Mouse (Mus musculus): Measurements from ENCODE around the gene B4galnt1. TPM values are rescaled to one million over a fixed set of nuclear protein-coding genes. Genes with fewer than 3 reads are reported as not detected.

B4galnt1 gene
- polyA plus RNA-seq, 2 experiments, result 11.8 to 12.1 TPM

DNA sequence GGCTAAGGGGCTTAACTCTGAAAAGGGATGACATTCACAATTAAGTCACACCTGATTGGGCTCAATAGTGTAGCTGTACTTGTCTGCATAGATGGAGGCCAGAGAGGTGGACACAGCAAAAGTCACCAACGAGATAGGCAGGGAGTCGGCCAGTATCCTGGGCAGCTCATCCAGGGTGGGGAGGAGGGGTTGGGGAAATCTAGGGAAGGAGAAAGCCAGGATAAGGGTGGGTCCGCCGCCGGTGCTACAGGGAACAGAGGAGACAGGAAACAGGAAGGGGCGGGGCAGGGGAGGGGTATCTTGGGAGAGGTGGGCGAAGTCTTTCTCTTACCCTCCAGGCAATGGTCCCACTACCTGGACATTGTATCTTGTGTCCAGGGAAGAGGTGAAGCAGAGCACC, 11.7 kb downstream of the B4galnt1 start:
- Histone ChIP-seq H3K9me3 (ENCODE audit: control insufficient read depth, low read length) (no peaks in the 10 kb centered on the region), H3K36me3 (ENCODE audit: control insufficient read depth, insufficient read depth, low read length) (peaks cover 2% of the 10 kb centered on the region; the same call in 1 of the 2 replicates), H3K9ac (ENCODE audit: low read depth, low read length, severe bottlenecking) (no peak overlapping the region), H3K4me2 (replicated peaks; ENCODE audit: low read depth, low read length, severe bottlenecking) (no peak overlapping the region), H3K27me3 (ENCODE audit: control insufficient read depth, insufficient read depth, low read length) (peaks cover 46% of the 10 kb centered on the region), H3K4me3 (replicated peaks; ENCODE audit: low read length) (no peak overlapping the region), H3K27ac (replicated peaks; ENCODE audit: low read depth, low read length) (no peak overlapping the region), H3K4me1 (ENCODE audit: control insufficient read depth, insufficient read depth, low read length) (peaks cover 16% of the 10 kb centered on the region)
- no peak for DNase-seq (ENCODE audit: low spot score)
- 6% methylated on average over 7 of the region's 7 CpGs for WGBS
- ATAC-seq (ENCODE audit: low FRiP score, low read depth), result no peak
- no peak for TF ChIP-seq POLR2A (IDR thresholded peaks at IDR 0.05; ENCODE audit: borderline replicate concordance, extremely low read depth, insufficient read depth, insufficient read length)

DNA sequence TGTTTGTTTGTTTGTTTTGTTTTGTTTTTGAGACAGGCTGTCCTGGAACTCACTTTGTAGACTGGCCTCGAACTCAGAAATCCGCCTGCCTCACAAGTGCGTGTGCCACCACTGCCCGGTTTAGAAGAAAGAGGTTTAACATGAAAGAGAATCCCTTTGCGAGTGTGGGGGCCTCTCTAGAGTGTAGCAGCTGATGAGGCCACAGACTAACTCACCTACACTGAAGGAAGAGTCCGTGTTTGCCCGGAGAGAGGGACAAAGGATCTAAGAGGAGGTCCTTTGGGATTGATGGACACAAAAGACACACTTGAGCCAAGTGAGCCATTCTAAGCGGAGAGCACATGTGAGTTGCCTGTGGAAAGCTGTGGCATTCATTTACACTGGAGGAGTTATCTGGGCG, 12.2 kb downstream of the B4galnt1 start:
- ATAC-seq (ENCODE audit: low FRiP score, low read depth) (no peak), DNase-seq (ENCODE audit: low spot score) (no peak)
- H3K9ac ChIP-seq (ENCODE audit: low read depth, low read length, severe bottlenecking), result no peak overlapping the region
- no peak for TF ChIP-seq POLR2A (IDR thresholded peaks at IDR 0.05; ENCODE audit: borderline replicate concordance, extremely low read depth, insufficient read depth, insufficient read length)
- H3K4me1 ChIP-seq (ENCODE audit: control insufficient read depth, insufficient read depth, low read length), result peaks cover 16% of the 10 kb centered on the region
- H3K27ac ChIP-seq (replicated peaks; ENCODE audit: low read depth, low read length), result no peak overlapping the region
- H3K9me3 ChIP-seq (ENCODE audit: control insufficient read depth, low read length), result no peaks in the 10 kb centered on the region
- WGBS, result 23% methylated on average over 9 of the region's 9 CpGs
- peak overlapping the region; percentile 27; the same call in 1 of the 2 replicates for H3K4me3 ChIP-seq (replicated peaks; ENCODE audit: low read length)
- H3K36me3 ChIP-seq (ENCODE audit: control insufficient read depth, insufficient read depth, low read length), result peaks cover 3% of the 10 kb centered on the region
- H3K27me3 ChIP-seq (ENCODE audit: control insufficient read depth, insufficient read depth, low read length), result peaks cover 46% of the 10 kb centered on the region
- H3K4me2 ChIP-seq (replicated peaks; ENCODE audit: low read depth, low read length, severe bottlenecking), result peak overlapping the region; percentile 49; the same call in 1 of the 2 replicates

DNA sequence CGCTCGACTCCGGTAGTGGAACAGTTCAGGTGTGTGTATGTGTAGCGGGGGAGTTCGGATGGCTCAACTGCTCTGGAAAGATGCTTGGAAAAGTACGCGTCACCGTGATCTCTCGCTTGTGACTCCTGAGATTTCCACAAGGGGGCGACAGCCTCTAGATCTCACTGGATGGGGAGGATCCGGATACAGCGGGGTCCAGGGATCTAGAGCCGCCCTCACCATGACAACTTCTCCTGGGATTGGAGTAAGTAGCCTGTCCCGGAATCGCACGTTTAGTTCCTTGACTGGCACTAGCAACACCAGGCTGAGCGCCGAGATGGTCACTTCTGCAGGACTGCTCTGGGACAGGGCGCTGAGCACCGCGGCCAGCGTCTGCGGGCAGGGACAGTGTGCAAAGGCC, 12.7 kb downstream of the B4galnt1 start:
- no peak overlapping the region for H3K9ac ChIP-seq (ENCODE audit: low read depth, low read length, severe bottlenecking)
- no peak overlapping the region for H3K27ac ChIP-seq (replicated peaks; ENCODE audit: low read depth, low read length)
- H3K36me3 ChIP-seq (ENCODE audit: control insufficient read depth, insufficient read depth, low read length), result peaks cover 7% of the 10 kb centered on the region
- H3K4me1 ChIP-seq (ENCODE audit: control insufficient read depth, insufficient read depth, low read length), result peaks cover 16% of the 10 kb centered on the region
- no peak for TF ChIP-seq POLR2A (IDR thresholded peaks at IDR 0.05; ENCODE audit: borderline replicate concordance, extremely low read depth, insufficient read depth, insufficient read length)
- H3K27me3 ChIP-seq (ENCODE audit: control insufficient read depth, insufficient read depth, low read length), result peaks cover 46% of the 10 kb centered on the region
- H3K9me3 ChIP-seq (ENCODE audit: control insufficient read depth, low read length), result no peaks in the 10 kb centered on the region
- ATAC-seq (ENCODE audit: low FRiP score, low read depth) (peak; percentile 66), DNase-seq (ENCODE audit: low spot score) (peak; percentile 86)
- WGBS, result 2% methylated on average over 23 of the region's 23 CpGs
- peak overlapping the region; percentile 49 for H3K4me2 ChIP-seq (replicated peaks; ENCODE audit: low read depth, low read length, severe bottlenecking)
- H3K4me3 ChIP-seq (replicated peaks; ENCODE audit: low read length), result peak overlapping the region; percentile 27

DNA sequence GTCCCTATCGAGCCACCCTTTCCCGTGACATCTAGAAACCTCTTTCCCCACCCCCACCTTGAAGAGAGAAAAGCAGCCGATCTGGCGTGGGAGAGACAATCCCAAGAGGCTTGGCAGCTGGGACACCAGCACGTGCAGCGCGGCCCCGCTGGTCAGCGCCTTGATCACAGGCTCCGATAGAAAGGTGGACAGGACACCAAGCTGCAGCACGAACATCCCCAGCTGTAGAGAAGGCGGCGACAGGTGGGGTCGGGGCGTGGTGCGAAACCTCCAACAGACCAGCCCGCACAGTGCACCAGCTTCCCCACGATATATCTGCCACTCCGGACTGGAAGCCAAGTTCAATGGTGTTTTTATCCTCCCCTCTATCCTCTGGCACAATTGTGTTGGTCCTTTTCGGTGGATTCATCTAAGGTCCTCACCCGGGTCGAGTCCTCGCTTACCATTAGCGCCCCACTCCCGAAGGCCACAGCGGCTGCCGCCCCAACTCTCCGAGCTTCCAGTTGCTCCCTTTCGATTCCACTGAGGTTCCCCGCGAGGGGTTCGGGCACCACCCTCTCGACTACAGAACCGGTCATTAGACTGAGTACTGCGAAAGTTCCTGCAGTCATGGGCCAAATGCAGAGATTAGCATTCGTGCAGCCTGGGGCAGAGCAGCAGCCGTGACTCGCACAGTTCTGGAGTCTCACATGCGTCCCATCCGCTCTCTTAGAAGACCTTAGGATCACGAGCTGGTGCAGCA, 13.4 kb downstream of the B4galnt1 start:
- Histone ChIP-seq H3K4me2 (replicated peaks; ENCODE audit: low read depth, low read length, severe bottlenecking) (peak overlapping the region; percentile 49), H3K36me3 (ENCODE audit: control insufficient read depth, insufficient read depth, low read length) (peaks cover 15% of the 10 kb centered on the region), H3K9me3 (ENCODE audit: control insufficient read depth, low read length) (no peaks in the 10 kb centered on the region), H3K9ac (ENCODE audit: low read depth, low read length, severe bottlenecking) (no peak overlapping the region), H3K27ac (replicated peaks; ENCODE audit: low read depth, low read length) (no peak overlapping the region), H3K27me3 (ENCODE audit: control insufficient read depth, insufficient read depth, low read length) (peaks cover 46% of the 10 kb centered on the region), H3K4me1 (ENCODE audit: control insufficient read depth, insufficient read depth, low read length) (peaks cover 16% of the 10 kb centered on the region), H3K4me3 (replicated peaks; ENCODE audit: low read length) (peak overlapping the region; percentile 27)
- 5% methylated on average over 41 of the region's 41 CpGs for WGBS
- ATAC-seq (ENCODE audit: low FRiP score, low read depth) (no peak), DNase-seq (ENCODE audit: low spot score) (no peak)
- no peak for TF ChIP-seq POLR2A (IDR thresholded peaks at IDR 0.05; ENCODE audit: borderline replicate concordance, extremely low read depth, insufficient read depth, insufficient read length)

DNA sequence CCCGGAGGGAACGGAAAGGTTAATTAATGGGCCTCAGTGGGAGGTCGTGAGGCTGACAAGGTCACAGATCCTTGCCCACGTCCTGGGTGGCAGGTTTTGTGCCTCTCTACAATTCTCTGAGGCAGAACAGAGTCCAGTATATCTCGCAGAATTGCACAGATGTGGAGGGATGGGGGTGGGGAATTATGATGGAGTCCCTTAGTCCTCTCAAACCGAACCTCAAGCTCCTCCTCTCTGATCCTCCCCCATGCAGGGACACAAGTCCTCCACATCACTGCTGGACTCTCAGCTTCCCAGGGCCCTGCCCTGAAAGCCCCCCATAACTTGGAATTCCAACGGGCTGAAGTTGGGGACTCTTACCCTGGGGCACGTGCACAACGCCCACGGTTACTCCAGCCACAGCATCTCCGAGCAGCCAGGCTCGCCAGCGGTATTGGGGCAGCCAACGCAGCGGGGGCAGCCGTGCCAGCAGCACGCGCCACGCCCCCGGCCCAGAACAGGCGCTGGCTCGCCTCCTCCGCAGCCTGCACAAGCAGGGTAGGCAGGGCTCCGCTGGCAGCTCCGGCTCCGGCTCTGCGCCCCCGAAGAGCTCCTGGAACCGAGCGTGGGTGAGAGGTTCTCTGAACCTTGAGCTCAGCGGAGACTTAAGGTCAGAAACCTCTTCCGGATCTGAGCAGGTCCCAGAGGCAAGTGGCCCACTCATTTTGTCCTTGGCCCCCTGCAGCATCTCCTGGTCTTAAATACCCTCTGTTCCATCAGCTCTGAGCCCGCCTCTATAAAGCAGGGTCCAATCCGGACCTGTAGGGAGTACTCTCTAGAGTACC, 15.1 kb downstream of the B4galnt1 start, which contains the start of gene Slc26a10:
Slc26a10 (minus strand) TSS at position 775 of the 824 bp plus-strand sequence.
- Histone ChIP-seq H3K36me3 (ENCODE audit: control insufficient read depth, insufficient read depth, low read length) (peaks cover 31% of the 10 kb centered on the region), H3K4me3 (replicated peaks; ENCODE audit: low read length) (peak within 1 kb of the TSS; percentile 22), H3K27ac (replicated peaks; ENCODE audit: low read depth, low read length) (no peak within 1 kb of the TSS), H3K9me3 (ENCODE audit: control insufficient read depth, low read length) (no peaks in the 10 kb centered on the region), H3K4me1 (ENCODE audit: control insufficient read depth, insufficient read depth, low read length) (peaks cover 19% of the 10 kb centered on the region), H3K4me2 (replicated peaks; ENCODE audit: low read depth, low read length, severe bottlenecking) (peak within 1 kb of the TSS; percentile 45), H3K9ac (ENCODE audit: low read depth, low read length, severe bottlenecking) (peak within 1 kb of the TSS; percentile 36; the same call in 1 of the 2 replicates), H3K27me3 (ENCODE audit: control insufficient read depth, insufficient read depth, low read length) (peaks cover 46% of the 10 kb centered on the region)
- under 1% methylated on average over 30 of the region's 34 CpGs for WGBS
- ATAC-seq (ENCODE audit: low FRiP score, low read depth) (no peak), DNase-seq (ENCODE audit: low spot score) (no peak)
- no peak for TF ChIP-seq POLR2A (IDR thresholded peaks at IDR 0.05; ENCODE audit: borderline replicate concordance, extremely low read depth, insufficient read depth, insufficient read length)
